In the genomic region with DNA sequence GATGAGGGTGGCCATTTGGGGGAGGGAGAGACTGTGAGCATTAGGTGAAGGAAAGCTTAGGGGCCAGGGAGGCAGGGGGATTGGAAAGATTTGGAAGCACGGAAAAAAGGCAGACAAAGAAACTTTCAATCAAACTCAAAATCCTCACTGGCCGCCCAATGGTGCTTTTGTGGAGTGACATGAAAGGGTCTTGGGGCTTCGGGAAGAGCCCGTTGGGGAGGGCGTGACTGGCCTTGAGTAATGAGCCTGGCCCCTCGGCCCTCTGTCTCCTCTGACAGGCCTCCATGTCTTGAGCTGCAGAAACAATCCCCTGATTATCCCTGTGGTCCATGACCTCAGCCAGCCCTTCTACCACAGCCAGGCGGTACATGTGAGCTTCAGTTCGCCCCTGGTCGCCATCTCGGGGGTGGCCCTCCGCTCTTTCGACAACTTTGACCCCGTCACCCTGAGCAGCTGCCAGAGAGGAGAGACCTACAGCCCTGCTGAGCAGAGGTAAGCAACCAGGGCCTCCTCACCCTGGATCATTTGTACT, we compare ENCODE assay signal across 16 mouse cellular contexts.
DNase-seq lines count a peak whose midpoint lies in the region; ATAC-seq lines count a peak whose summit lies in the region.
"Had no signal": no experiment of that assay in that cellular context is flagged by ENCODE, and none has a peak within 500 bp of the region (broad histone marks: within the 10 kb centered on the region; RNA-seq: fewer than 3 reads in every experiment).

No protein-coding gene starts in this region.

- no peaks in the 10 kb centered on the region for H3K9me3 ChIP-seq in forebrain, embryonic 12.5 days
- H3K9me3 ChIP-seq in hindbrain, embryonic 16.5 days (ENCODE audit: control insufficient read depth, low read length): no peaks in the 10 kb centered on the region
- no peaks in the 10 kb centered on the region for H3K9me3 ChIP-seq in neural tube, embryonic 11.5 days (ENCODE audit: control insufficient read depth, low read length)
- H3K9me3 ChIP-seq: heart, embryonic 13.5 days had no signal

- H3K27ac ChIP-seq in forebrain, embryonic 12.5 days: peak overlapping the region; percentile 74
- no peak overlapping the region for H3K27ac ChIP-seq in hindbrain, embryonic 16.5 days (ENCODE audit: low read depth, low read length)
- H3K27ac ChIP-seq in neural tube, embryonic 11.5 days (ENCODE audit: low read depth, low read length): no peak overlapping the region
- H3K27ac ChIP-seq: heart, embryonic 13.5 days had no signal

- DNase-seq in embryo, embryonic 10.5 days (ENCODE audit: low spot score): peak; percentile 92
- peak; percentile 78 for DNase-seq in neural tube, embryonic 11.5 days (ENCODE audit: low spot score)
- no peak for DNase-seq in adrenal gland, postnatal 14 days
- DNase-seq in right cerebral cortex, postnatal 25 days: no peak
- no peak for DNase-seq in yolk sac, embryonic 10.5 days (ENCODE audit: low spot score)
- DNase-seq in B cell, adult 2 months: no peak
- DNase-seq: adrenal gland, postnatal 25 days; right cerebral cortex, adult 18-20 months; thymus, postnatal 14 days had no signal

- H3K4me2 ChIP-seq in forebrain, embryonic 12.5 days: peak overlapping the region; percentile 34
- no peak overlapping the region for H3K4me2 ChIP-seq in hindbrain, embryonic 16.5 days (ENCODE audit: low read length)
- H3K4me2 ChIP-seq in neural tube, embryonic 11.5 days (ENCODE audit: low read depth): peak overlapping the region; percentile 15; the same call in 1 of the 2 replicates
- H3K4me2 ChIP-seq: heart, embryonic 13.5 days; liver, embryonic 11.5 days had no signal

- 0 out of 2 replicates have a peak, but pooled peaks cover 10% of the 10 kb centered on the region for H3K27me3 ChIP-seq in forebrain, embryonic 12.5 days
- no peaks in the 10 kb centered on the region for H3K27me3 ChIP-seq in hindbrain, embryonic 16.5 days (replicated peaks; ENCODE audit: control insufficient read depth, insufficient read depth, low read length)
- no peaks in the 10 kb centered on the region for H3K27me3 ChIP-seq in neural tube, embryonic 11.5 days (ENCODE audit: control insufficient read depth, insufficient read depth, low read length)
- H3K27me3 ChIP-seq: heart, embryonic 13.5 days; Patski had no signal

- H3K9ac ChIP-seq in forebrain, embryonic 12.5 days: no peak overlapping the region
- H3K9ac ChIP-seq in hindbrain, embryonic 16.5 days (ENCODE audit: low read depth, low read length): no peak overlapping the region
- H3K9ac ChIP-seq in neural tube, embryonic 11.5 days (ENCODE audit: low read length): no peak overlapping the region
- H3K9ac ChIP-seq: heart, embryonic 13.5 days had no signal

- H3K4me1 ChIP-seq in forebrain, embryonic 12.5 days: peaks cover 41% of the 10 kb centered on the region
- H3K4me1 ChIP-seq in hindbrain, embryonic 16.5 days (ENCODE audit: control insufficient read depth, insufficient read depth, low read depth, low read length): no peaks in the 10 kb centered on the region; the same call in 1 of the 2 replicates
- H3K4me1 ChIP-seq in neural tube, embryonic 11.5 days (ENCODE audit: control insufficient read depth, insufficient read depth, low read length): peaks cover 6% of the 10 kb centered on the region

- 0 out of 2 replicates have a peak overlapping the region, but pooled peaks have one; percentile 7 for H3K4me3 ChIP-seq in forebrain, embryonic 12.5 days (replicated peaks)
- no peak overlapping the region for H3K4me3 ChIP-seq in hindbrain, embryonic 16.5 days (ENCODE audit: low read length)
- no peak overlapping the region for H3K4me3 ChIP-seq in neural tube, embryonic 11.5 days (ENCODE audit: low read depth, low read length)
- H3K4me3 ChIP-seq: heart, embryonic 13.5 days; myocyte had no signal

- peak; percentile 93 for ATAC-seq in forebrain, embryonic 12.5 days (ENCODE audit: low FRiP score)
- ATAC-seq in hindbrain, embryonic 16.5 days: peak; percentile 79
- peak; percentile 89 for ATAC-seq in neural tube, embryonic 11.5 days (ENCODE audit: insufficient read depth, low FRiP score, low TSS enrichment)
- ATAC-seq: inflammation-experienced regulatory T-cells, adult 6 months; Patski had no signal

- 3% methylated on average over 13 of the region's 13 CpGs for WGBS in forebrain, embryonic 12.5 days
- WGBS in hindbrain, embryonic 16.5 days: 7% methylated on average over 13 of the region's 13 CpGs
- 14% methylated on average over 13 of the region's 13 CpGs for WGBS in neural tube, embryonic 11.5 days

- H3K36me3 ChIP-seq in forebrain, embryonic 12.5 days (replicated peaks): no peaks in the 10 kb centered on the region
- H3K36me3 ChIP-seq in hindbrain, embryonic 16.5 days (ENCODE audit: control insufficient read depth, insufficient read depth, low read length): no peaks in the 10 kb centered on the region
- no peaks in the 10 kb centered on the region for H3K36me3 ChIP-seq in neural tube, embryonic 11.5 days (ENCODE audit: control insufficient read depth, insufficient read depth, low read length)
- H3K36me3 ChIP-seq: heart, embryonic 13.5 days had no signal

Comparison
In these comparisons a context has a peak if more than half of its experiments do, and no peak if none do; other contexts are left out.
1. DNase-seq: peak in embryo, embryonic 10.5 days (single experiment) and neural tube, embryonic 11.5 days (single experiment); none in adrenal gland, postnatal 14 days (single experiment), right cerebral cortex, postnatal 25 days (single experiment), yolk sac, embryonic 10.5 days (single experiment) and B cell, adult 2 months (0 of 2).
2. Peak in every context shown above with its lines, with median percentiles within 50 percentile points of each other: ATAC-seq.